Mouse (Mus musculus) hindbrain, embryonic 14.5 days (tissue): ENCODE measurements around the gene Tmem132c. TPM values are rescaled to one million over a fixed set of nuclear protein-coding genes. Genes with fewer than 3 reads are reported as not detected.

Experiments
- ATAC-seq: fragments of 200-750 bp; cut with Nextera tagmentation; 2 replicates; pipeline ENCODE4 v1.8.0; 2017; ENCODE audit warnings: moderate number of reproducible peaks, mild to moderate bottlenecking, moderate TSS enrichment, moderate library complexity; ENCODE audit not compliant: low FRiP score
- DNase-seq: peaks from one replicate; pipeline ENCODE4 v3.0.0-alpha.2; 2015; ENCODE audit warnings: low spot score
- H3K27ac ChIP-seq: fragments of 300-500 bp; sonication (generic); 2 replicates; pipeline ENCODE4 v1.5.1; 2014; ENCODE audit warnings: mild to moderate bottlenecking, moderate library complexity
- H3K27me3 ChIP-seq: fragments of 300-500 bp; sonication (generic); 2 replicates; pipeline ENCODE4 v1.6.1; 2014; ENCODE audit warnings: mild to moderate bottlenecking, low read length, mixed read lengths; ENCODE audit not compliant: control insufficient read depth, insufficient read depth
- H3K36me3 ChIP-seq: fragments of 300-500 bp; sonication (generic); replicated peaks from 2 replicates; pipeline ENCODE4 v1.6.1; 2014; ENCODE audit not compliant: control insufficient read depth, insufficient read depth
- H3K4me1 ChIP-seq: fragments of 300-500 bp; sonication (generic); replicated peaks from 2 replicates; pipeline ENCODE4 v1.6.1; 2014; ENCODE audit warnings: antibody characterized with exemption, low read length, mixed read lengths; ENCODE audit not compliant: control insufficient read depth, insufficient read depth
- H3K4me2 ChIP-seq: fragments of 300-500 bp; sonication (generic); replicated peaks from 2 replicates; pipeline ENCODE4 v1.6.1; 2014; ENCODE audit warnings: mild to moderate bottlenecking, moderate library complexity
- H3K4me3 ChIP-seq: fragments of 300-500 bp; sonication (generic); replicated peaks from 2 replicates; pipeline ENCODE4 v1.5.1; 2014; ENCODE audit warnings: mild to moderate bottlenecking, low read length
- H3K9ac ChIP-seq: fragments of 300-500 bp; sonication (generic); 2 replicates; pipeline ENCODE4 v1.6.1; 2014
- H3K9me3 ChIP-seq: fragments of 300-500 bp; sonication (generic); 2 replicates; pipeline ENCODE4 v1.6.1; 2016; ENCODE audit warnings: low read length; ENCODE audit not compliant: control insufficient read depth
- WGBS: fragments of 180-500 bp; shearing (Covaris S2); extraction: QIAGEN DNeasy Blood & Tissue Kit; methylation state at CpG from one replicate; pipeline ENCODE4 v1.1.7; 2014; 5-methylcytosine and 5-hydroxymethylcytosine counted together
- polyA plus RNA-seq: library from polyadenylated mRNA; unstranded; fragments of >200 nt; fragmentation: Nextera tagmentation; extraction: Ambion mirVana; gene quantifications from 2 replicates; pipeline ENCODE4 v1.2.1, GENCODE M21; 2014

The Tmem132c gene
- polyA plus RNA-seq, 1 experiment from 2014 or later = 15.6 TPM

GRCm38 (mm10) chr5:127370503-127370902, 128.9 kb downstream of the Tmem132c start:
- H3K4me2 ChIP-seq = no peak overlapping the region; the same call in 1 of the 2 replicates
- no peak overlapping the region for H3K27ac ChIP-seq
- no peaks in the 10 kb centered on the region for H3K36me3 ChIP-seq
- DNase-seq = peak; percentile 56
- H3K9me3 ChIP-seq = no peaks in the 10 kb centered on the region
- H3K9ac ChIP-seq = no peak overlapping the region
- no peaks in the 10 kb centered on the region for H3K27me3 ChIP-seq
- WGBS = 8% methylated on average over 3 of the region's 3 CpGs
- peak; percentile 34; the same call in 1 of the 2 replicates for ATAC-seq
- H3K4me1 ChIP-seq = peaks cover 4% of the 10 kb centered on the region
- H3K4me3 ChIP-seq = no peak overlapping the region

DNA sequence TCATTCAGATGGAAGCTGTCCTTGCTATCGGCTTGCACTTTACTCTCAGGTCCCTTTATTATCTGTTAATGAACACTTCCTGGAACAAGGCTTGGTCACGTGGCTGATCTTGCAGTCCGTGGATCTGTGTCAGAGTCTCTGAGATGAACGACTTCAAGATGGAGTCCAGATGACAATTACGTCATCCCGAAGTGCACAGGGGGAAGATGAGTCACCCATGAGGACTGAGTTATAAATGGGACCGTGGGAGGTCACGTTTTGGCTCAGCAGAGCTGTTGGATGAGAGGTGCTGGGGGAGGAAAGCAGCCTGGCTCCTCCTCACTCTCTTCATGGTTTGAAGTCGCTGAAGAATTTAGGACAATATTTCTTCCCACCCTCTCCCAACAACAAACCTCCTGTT, 132.6 kb downstream of the Tmem132c start:
- Histone ChIP-seq H3K27me3 (no peaks in the 10 kb centered on the region), H3K4me2 (no peak overlapping the region), H3K9ac (no peak overlapping the region), H3K4me3 (no peak overlapping the region), H3K4me1 (peaks cover 4% of the 10 kb centered on the region), H3K9me3 (peaks cover 4% of the 10 kb centered on the region; the same call in 1 of the 2 replicates), H3K36me3 (no peaks in the 10 kb centered on the region), H3K27ac (no peak overlapping the region)
- ATAC-seq = no peak
- no peak for DNase-seq
- WGBS = 87% methylated on average over 9 of the region's 9 CpGs

DNA sequence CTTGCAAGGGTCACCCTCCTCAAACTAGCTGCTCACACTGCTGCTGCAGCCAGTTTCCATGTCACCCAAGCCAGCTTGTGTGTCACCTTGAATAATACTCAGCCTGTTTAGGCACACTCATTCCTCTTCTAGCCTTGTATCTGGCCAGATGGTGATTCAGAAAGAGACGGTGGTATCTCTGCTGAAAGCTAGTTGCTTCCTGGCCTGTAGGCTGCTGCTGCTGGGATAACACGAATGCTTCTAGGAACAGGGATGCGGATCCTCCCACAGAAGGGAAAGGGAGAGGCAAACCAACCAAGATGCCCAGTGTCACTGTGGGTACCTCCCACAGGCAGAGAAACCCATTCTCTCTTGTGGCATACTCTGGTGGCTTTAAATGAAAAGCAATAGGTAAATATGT, 134.0 kb downstream of the Tmem132c start:
- ATAC-seq = no peak
- no peaks in the 10 kb centered on the region for H3K27me3 ChIP-seq
- H3K36me3 ChIP-seq = no peaks in the 10 kb centered on the region
- H3K9me3 ChIP-seq = peaks cover 4% of the 10 kb centered on the region; the same call in 1 of the 2 replicates
- no peak overlapping the region for H3K27ac ChIP-seq
- no peak overlapping the region for H3K4me3 ChIP-seq
- no peak overlapping the region for H3K4me2 ChIP-seq
- no peaks in the 10 kb centered on the region for H3K4me1 ChIP-seq
- 88% methylated on average over 3 of the region's 3 CpGs for WGBS
- no peak for DNase-seq
- H3K9ac ChIP-seq = no peak overlapping the region

DNA sequence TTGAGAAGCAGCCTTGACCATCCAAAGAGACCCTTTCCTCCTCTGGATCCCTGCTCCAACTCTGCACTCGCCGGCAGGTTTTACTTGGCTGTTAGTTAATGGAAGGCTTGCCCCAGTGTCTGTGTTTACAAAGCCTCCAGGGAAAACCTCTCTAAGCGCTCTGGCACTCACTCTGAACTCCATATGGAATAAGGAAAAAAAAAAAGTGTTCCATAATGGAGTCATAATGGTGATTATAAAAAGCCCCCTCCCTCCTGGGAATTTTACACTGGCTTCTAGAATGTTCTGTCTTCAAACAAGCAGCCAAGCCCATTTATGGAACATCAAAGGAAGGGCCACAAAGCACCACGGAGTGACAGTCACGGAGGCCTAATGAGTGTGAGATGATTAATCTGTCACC, 136.9 kb downstream of the Tmem132c start:
- H3K36me3 ChIP-seq = no peaks in the 10 kb centered on the region
- no peak overlapping the region for H3K27ac ChIP-seq
- no peak overlapping the region for H3K9ac ChIP-seq
- peaks cover 10% of the 10 kb centered on the region for H3K4me1 ChIP-seq
- DNase-seq (no peak), ATAC-seq (no peak)
- H3K4me2 ChIP-seq = no peak overlapping the region
- H3K9me3 ChIP-seq = peaks cover 4% of the 10 kb centered on the region; the same call in 1 of the 2 replicates
- no peaks in the 10 kb centered on the region for H3K27me3 ChIP-seq
- no peak overlapping the region for H3K4me3 ChIP-seq
- WGBS = 42% methylated on average over 5 of the region's 5 CpGs

- H3K4me1 ChIP-seq = peaks cover 10% of the 10 kb centered on the region
- H3K27ac ChIP-seq = no peak overlapping the region
- no peak overlapping the region for H3K9ac ChIP-seq
- no peaks in the 10 kb centered on the region for H3K27me3 ChIP-seq
- DNase-seq (no peak), ATAC-seq (no peak)
- no peak overlapping the region for H3K4me3 ChIP-seq
- H3K36me3 ChIP-seq = no peaks in the 10 kb centered on the region
- H3K4me2 ChIP-seq = no peak overlapping the region
- 66% methylated on average over 2 of the region's 2 CpGs for WGBS
- H3K9me3 ChIP-seq = peaks cover 4% of the 10 kb centered on the region; the same call in 1 of the 2 replicates
Measured at GRCm38 (mm10) chr5:127379351-127379750, 137.7 kb downstream of the Tmem132c start.

- Histone ChIP-seq H3K9me3 (peaks cover 7% of the 10 kb centered on the region; the same call in 1 of the 2 replicates), H3K36me3 (no peaks in the 10 kb centered on the region), H3K27ac (no peak overlapping the region), H3K9ac (no peak overlapping the region), H3K4me2 (no peak overlapping the region), H3K27me3 (no peaks in the 10 kb centered on the region), H3K4me1 (peaks cover 10% of the 10 kb centered on the region), H3K4me3 (no peak overlapping the region)
- no peak for ATAC-seq
- whole genome bisulfite sequencing = 46% methylated on average over 4 of the region's 4 CpGs
- peak; percentile 40 for DNase-seq
Measured at GRCm38 (mm10) chr5:127381216-127381615, 139.6 kb downstream of the Tmem132c start.

- DNase-seq = no peak
- H3K27ac ChIP-seq = peak overlapping the region; percentile 32; the same call in 1 of the 2 replicates
- peaks cover 10% of the 10 kb centered on the region for H3K4me1 ChIP-seq
- H3K9ac ChIP-seq = no peak overlapping the region
- H3K4me2 ChIP-seq = no peak overlapping the region
- no peaks in the 10 kb centered on the region for H3K36me3 ChIP-seq
- ATAC-seq = no peak
- H3K4me3 ChIP-seq = no peak overlapping the region
- 46% methylated on average over 5 of the region's 5 CpGs for WGBS
- H3K9me3 ChIP-seq = peaks cover 4% of the 10 kb centered on the region; the same call in 1 of the 2 replicates
- H3K27me3 ChIP-seq = no peaks in the 10 kb centered on the region
Measured at GRCm38 (mm10) chr5:127382571-127382970, 141.0 kb downstream of the Tmem132c start.

DNA sequence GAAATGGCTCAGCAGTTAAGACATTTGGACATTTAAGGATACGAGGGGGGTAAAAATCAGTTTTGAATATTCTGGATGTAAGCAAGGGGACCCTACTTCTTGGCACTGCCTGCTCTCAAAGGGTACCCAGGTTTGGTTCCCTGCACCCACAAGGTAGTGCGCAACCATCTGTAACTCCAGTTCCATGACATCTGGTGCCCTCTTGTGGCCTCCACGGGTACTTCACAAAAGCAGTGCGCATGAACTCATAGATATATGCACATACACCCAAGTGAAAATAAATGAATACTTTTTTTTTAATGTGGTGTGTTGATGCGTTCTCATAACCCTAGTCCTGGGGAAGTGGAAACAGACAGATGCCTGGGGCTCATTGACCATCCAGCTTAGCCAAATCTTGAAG, 149.6 kb downstream of the Tmem132c start:
- Histone ChIP-seq H3K27me3 (no peaks in the 10 kb centered on the region), H3K9me3 (peaks cover 15% of the 10 kb centered on the region), H3K36me3 (no peaks in the 10 kb centered on the region), H3K27ac (no peak overlapping the region), H3K4me1 (no peaks in the 10 kb centered on the region), H3K4me3 (no peak overlapping the region), H3K4me2 (no peak overlapping the region), H3K9ac (no peak overlapping the region)
- WGBS = 91% methylated on average over 5 of the region's 5 CpGs
- DNase-seq = no peak
- no peak for ATAC-seq

DNA sequence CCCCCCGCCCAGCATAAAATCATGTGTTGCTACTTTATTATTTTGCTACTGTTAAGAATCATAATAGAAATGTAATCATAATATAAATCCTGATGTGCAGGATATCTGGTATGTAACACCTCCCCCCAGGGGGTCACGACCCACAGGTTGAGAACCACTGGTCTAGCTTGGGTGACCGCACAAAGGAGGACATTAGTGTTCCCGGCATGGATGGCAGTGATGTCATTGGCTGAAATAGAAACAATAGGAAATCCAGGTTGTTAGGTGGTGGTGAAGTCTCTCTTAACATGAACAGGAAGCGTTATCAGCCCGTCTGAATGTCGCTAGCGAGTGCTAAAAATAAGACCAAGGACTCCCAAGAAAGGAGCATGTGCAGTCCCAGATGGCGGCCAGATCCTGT, 155.3 kb downstream of the Tmem132c start:
- H3K4me2 ChIP-seq = no peak overlapping the region
- ATAC-seq (no peak), DNase-seq (no peak)
- no peak overlapping the region for H3K27ac ChIP-seq
- H3K36me3 ChIP-seq = no peaks in the 10 kb centered on the region
- no peak overlapping the region for H3K9ac ChIP-seq
- no peaks in the 10 kb centered on the region for H3K27me3 ChIP-seq
- 84% methylated on average over 9 of the region's 9 CpGs for WGBS
- H3K4me1 ChIP-seq = peaks cover 3% of the 10 kb centered on the region; the same call in 1 of the 2 replicates
- H3K9me3 ChIP-seq = no peaks in the 10 kb centered on the region
- no peak overlapping the region for H3K4me3 ChIP-seq

GRCm38 (mm10) chr5:127398010-127398409, 156.4 kb downstream of the Tmem132c start:
- no peak overlapping the region for H3K4me3 ChIP-seq
- peaks cover 3% of the 10 kb centered on the region; the same call in 1 of the 2 replicates for H3K4me1 ChIP-seq
- H3K9ac ChIP-seq = no peak overlapping the region
- H3K36me3 ChIP-seq = no peaks in the 10 kb centered on the region
- H3K9me3 ChIP-seq = no peaks in the 10 kb centered on the region
- H3K27me3 ChIP-seq = no peaks in the 10 kb centered on the region
- 6% methylated on average over 7 of the region's 7 CpGs for WGBS
- DNase-seq = no peak
- H3K27ac ChIP-seq = no peak overlapping the region
- no peak overlapping the region for H3K4me2 ChIP-seq
- ATAC-seq = no peak
